Mouse (Mus musculus): Measurements from ENCODE around the gene Msrb3. TPM values are rescaled to one million over a fixed set of nuclear protein-coding genes. Genes with fewer than 3 reads are reported as not detected.

The Msrb3 gene
- polyA plus RNA-seq, 1 experiment from 2014 or later = 1.2 TPM

GRCm38 (mm10) chr10:120787202-120787601 lies 111.7 kb downstream of the Msrb3 start:
- H3K4me2 ChIP-seq (ENCODE audit: low read depth, low read length) = no peak overlapping the region
- H3K9ac ChIP-seq (ENCODE audit: low read depth, low read length) = no peak overlapping the region
- no peak overlapping the region for H3K4me3 ChIP-seq (ENCODE audit: low read depth, low read length)
- no peak overlapping the region for H3K27ac ChIP-seq (ENCODE audit: low read length)
- ATAC-seq (ENCODE audit: low read depth) = no peak
- H3K27me3 ChIP-seq (ENCODE audit: control insufficient read depth, insufficient read depth, low read depth, low read length) = no peaks in the 10 kb centered on the region
- H3K36me3 ChIP-seq (ENCODE audit: control insufficient read depth, insufficient read depth) = no peaks in the 10 kb centered on the region
- H3K4me1 ChIP-seq (ENCODE audit: control insufficient read depth, low read depth, low read length) = no peaks in the 10 kb centered on the region
- WGBS (ENCODE audit: insufficient replicate concordance) = 63% methylated on average over 10 of the region's 10 CpGs
- no peaks in the 10 kb centered on the region for H3K9me3 ChIP-seq (replicated peaks; ENCODE audit: control insufficient read depth, low read length)

- H3K4me2 ChIP-seq (ENCODE audit: low read depth, low read length) = no peak overlapping the region
- H3K27ac ChIP-seq (ENCODE audit: low read length) = no peak overlapping the region
- H3K4me3 ChIP-seq (ENCODE audit: low read depth, low read length) = no peak overlapping the region
- H3K4me1 ChIP-seq (ENCODE audit: control insufficient read depth, low read depth, low read length) = no peaks in the 10 kb centered on the region
- no peaks in the 10 kb centered on the region for H3K9me3 ChIP-seq (replicated peaks; ENCODE audit: control insufficient read depth, low read length)
- no peak for ATAC-seq (ENCODE audit: low read depth)
- 50% methylated on average over 5 of the region's 5 CpGs for WGBS (ENCODE audit: insufficient replicate concordance)
- no peak overlapping the region for H3K9ac ChIP-seq (ENCODE audit: low read depth, low read length)
- H3K27me3 ChIP-seq (ENCODE audit: control insufficient read depth, insufficient read depth, low read depth, low read length) = no peaks in the 10 kb centered on the region
- no peaks in the 10 kb centered on the region for H3K36me3 ChIP-seq (ENCODE audit: control insufficient read depth, insufficient read depth)
Measured at GRCm38 (mm10) chr10:120784516-120784915, 114.4 kb downstream of the Msrb3 start.

- no peaks in the 10 kb centered on the region for H3K4me1 ChIP-seq (ENCODE audit: control insufficient read depth, low read depth, low read length)
- H3K27ac ChIP-seq (ENCODE audit: low read length) = no peak overlapping the region
- no peak overlapping the region for H3K9ac ChIP-seq (ENCODE audit: low read depth, low read length)
- no peaks in the 10 kb centered on the region for H3K27me3 ChIP-seq (ENCODE audit: control insufficient read depth, insufficient read depth, low read depth, low read length)
- no peaks in the 10 kb centered on the region for H3K36me3 ChIP-seq (ENCODE audit: control insufficient read depth, insufficient read depth)
- H3K4me2 ChIP-seq (ENCODE audit: low read depth, low read length) = no peak overlapping the region
- ATAC-seq (ENCODE audit: low read depth) = no peak
- H3K9me3 ChIP-seq (replicated peaks; ENCODE audit: control insufficient read depth, low read length) = no peaks in the 10 kb centered on the region
- H3K4me3 ChIP-seq (ENCODE audit: low read depth, low read length) = no peak overlapping the region
- 75% methylated on average over 9 of the region's 9 CpGs for WGBS (ENCODE audit: insufficient replicate concordance)
Measured at GRCm38 (mm10) chr10:120783393-120783792, 115.5 kb downstream of the Msrb3 start.

- no peak for ATAC-seq (ENCODE audit: low read depth)
- H3K9me3 ChIP-seq (replicated peaks; ENCODE audit: control insufficient read depth, low read length) = no peaks in the 10 kb centered on the region
- no peaks in the 10 kb centered on the region for H3K4me1 ChIP-seq (ENCODE audit: control insufficient read depth, low read depth, low read length)
- H3K27me3 ChIP-seq (ENCODE audit: control insufficient read depth, insufficient read depth, low read depth, low read length) = no peaks in the 10 kb centered on the region
- H3K9ac ChIP-seq (ENCODE audit: low read depth, low read length) = no peak overlapping the region
- no peak overlapping the region for H3K4me2 ChIP-seq (ENCODE audit: low read depth, low read length)
- no peak overlapping the region for H3K4me3 ChIP-seq (ENCODE audit: low read depth, low read length)
- H3K27ac ChIP-seq (ENCODE audit: low read length) = no peak overlapping the region
- H3K36me3 ChIP-seq (ENCODE audit: control insufficient read depth, insufficient read depth) = no peaks in the 10 kb centered on the region
- 71% methylated on average over 3 of the region's 3 CpGs for WGBS (ENCODE audit: insufficient replicate concordance)
Measured at GRCm38 (mm10) chr10:120777499-120777898, 121.4 kb downstream of the Msrb3 start.

- Histone ChIP-seq H3K9ac (ENCODE audit: low read depth, low read length) (no peak overlapping the region), H3K36me3 (ENCODE audit: control insufficient read depth, insufficient read depth) (no peaks in the 10 kb centered on the region), H3K4me2 (ENCODE audit: low read depth, low read length) (no peak overlapping the region), H3K4me3 (ENCODE audit: low read depth, low read length) (no peak overlapping the region), H3K27ac (ENCODE audit: low read length) (no peak overlapping the region), H3K4me1 (ENCODE audit: control insufficient read depth, low read depth, low read length) (no peaks in the 10 kb centered on the region), H3K27me3 (ENCODE audit: control insufficient read depth, insufficient read depth, low read depth, low read length) (no peaks in the 10 kb centered on the region), H3K9me3 (replicated peaks; ENCODE audit: control insufficient read depth, low read length) (no peaks in the 10 kb centered on the region)
- ATAC-seq (ENCODE audit: low read depth) = peak; percentile 64
- 15% methylated on average over 4 of the region's 4 CpGs for WGBS (ENCODE audit: insufficient replicate concordance)
Measured at GRCm38 (mm10) chr10:120775361-120775760, 123.5 kb downstream of the Msrb3 start.

GRCm38 (mm10) chr10:120767418-120767817 lies 131.5 kb downstream of the Msrb3 start:
- no peak overlapping the region for H3K4me2 ChIP-seq (ENCODE audit: low read depth, low read length)
- H3K36me3 ChIP-seq (ENCODE audit: control insufficient read depth, insufficient read depth) = no peaks in the 10 kb centered on the region
- no peak overlapping the region for H3K9ac ChIP-seq (ENCODE audit: low read depth, low read length)
- ATAC-seq (ENCODE audit: low read depth) = no peak
- no peaks in the 10 kb centered on the region for H3K4me1 ChIP-seq (ENCODE audit: control insufficient read depth, low read depth, low read length)
- no peak overlapping the region for H3K4me3 ChIP-seq (ENCODE audit: low read depth, low read length)
- H3K9me3 ChIP-seq (replicated peaks; ENCODE audit: control insufficient read depth, low read length) = no peaks in the 10 kb centered on the region
- no peaks in the 10 kb centered on the region for H3K27me3 ChIP-seq (ENCODE audit: control insufficient read depth, insufficient read depth, low read depth, low read length)
- H3K27ac ChIP-seq (ENCODE audit: low read length) = no peak overlapping the region
- WGBS (ENCODE audit: insufficient replicate concordance) = 56% methylated on average over 3 of the region's 3 CpGs

- no peaks in the 10 kb centered on the region for H3K4me1 ChIP-seq (ENCODE audit: control insufficient read depth, low read depth, low read length)
- no peaks in the 10 kb centered on the region for H3K27me3 ChIP-seq (ENCODE audit: control insufficient read depth, insufficient read depth, low read depth, low read length)
- H3K36me3 ChIP-seq (ENCODE audit: control insufficient read depth, insufficient read depth) = no peaks in the 10 kb centered on the region
- no peak overlapping the region for H3K4me3 ChIP-seq (ENCODE audit: low read depth, low read length)
- H3K27ac ChIP-seq (ENCODE audit: low read length) = no peak overlapping the region
- WGBS (ENCODE audit: insufficient replicate concordance) = 74% methylated on average over 11 of the region's 11 CpGs
- no peaks in the 10 kb centered on the region for H3K9me3 ChIP-seq (replicated peaks; ENCODE audit: control insufficient read depth, low read length)
- no peak overlapping the region for H3K4me2 ChIP-seq (ENCODE audit: low read depth, low read length)
- no peak overlapping the region for H3K9ac ChIP-seq (ENCODE audit: low read depth, low read length)
- no peak for ATAC-seq (ENCODE audit: low read depth)
Measured at GRCm38 (mm10) chr10:120765398-120765797, 133.5 kb downstream of the Msrb3 start.

GRCm38 (mm10) chr10:120763656-120764466 lies 135.0 kb downstream of the Msrb3 start:
- Histone ChIP-seq H3K27ac (ENCODE audit: low read length) (no peak overlapping the region; the same call in 1 of the 2 replicates), H3K36me3 (ENCODE audit: control insufficient read depth, insufficient read depth) (no peaks in the 10 kb centered on the region), H3K4me2 (ENCODE audit: low read depth, low read length) (no peak overlapping the region), H3K4me3 (ENCODE audit: low read depth, low read length) (no peak overlapping the region), H3K4me1 (ENCODE audit: control insufficient read depth, low read depth, low read length) (no peaks in the 10 kb centered on the region), H3K9ac (ENCODE audit: low read depth, low read length) (no peak overlapping the region), H3K9me3 (replicated peaks; ENCODE audit: control insufficient read depth, low read length) (no peaks in the 10 kb centered on the region), H3K27me3 (ENCODE audit: control insufficient read depth, insufficient read depth, low read depth, low read length) (no peaks in the 10 kb centered on the region)
- 39% methylated on average over 13 of the region's 13 CpGs for WGBS (ENCODE audit: insufficient replicate concordance)
- peak; percentile 60 for ATAC-seq (ENCODE audit: low read depth)

- Histone ChIP-seq H3K36me3 (ENCODE audit: control insufficient read depth, insufficient read depth) (no peaks in the 10 kb centered on the region), H3K27ac (ENCODE audit: low read length) (no peak overlapping the region), H3K4me1 (ENCODE audit: control insufficient read depth, low read depth, low read length) (no peaks in the 10 kb centered on the region), H3K4me3 (ENCODE audit: low read depth, low read length) (no peak overlapping the region), H3K27me3 (ENCODE audit: control insufficient read depth, insufficient read depth, low read depth, low read length) (no peaks in the 10 kb centered on the region), H3K9ac (ENCODE audit: low read depth, low read length) (no peak overlapping the region), H3K4me2 (ENCODE audit: low read depth, low read length) (no peak overlapping the region), H3K9me3 (replicated peaks; ENCODE audit: control insufficient read depth, low read length) (no peaks in the 10 kb centered on the region)
- ATAC-seq (ENCODE audit: low read depth) = no peak
- 79% methylated on average over 12 of the region's 12 CpGs for WGBS (ENCODE audit: insufficient replicate concordance)
Measured at GRCm38 (mm10) chr10:120762958-120763357, 135.9 kb downstream of the Msrb3 start.
